Mouse (Mus musculus) lung, adult 2 months (tissue): ENCODE results near the gene Rora. TPM values are rescaled to one million over a fixed set of nuclear protein-coding genes. Genes with fewer than 3 reads are reported as not detected.

Experiments
- DNase-seq: peaks from one replicate; pipeline ENCODE4 v3.0.0; 2022
- H3K4me1 ChIP-seq: fragments of 200-500 bp; 2 replicates; pipeline ENCODE4 v1.6.1; 2011; ENCODE audit warnings: low read length; ENCODE audit not compliant: control insufficient read depth, insufficient read depth
- H3K4me3 ChIP-seq: fragments of 200-500 bp; replicated peaks from 2 replicates; pipeline ENCODE3; 2011; ENCODE audit warnings: low read depth, mild to moderate bottlenecking, control low read depth, low read length; ENCODE audit errors: extremely low read depth
- CTCF ChIP-seq: fragments of 200-500 bp; IDR thresholded peaks from 2 replicates; pipeline ENCODE4 v1.5.1; 2011; ENCODE audit warnings: mild to moderate bottlenecking, low read length, control low read depth; ENCODE audit not compliant: insufficient read depth
- POLR2A ChIP-seq: fragments of 200-500 bp; IDR thresholded peaks from 2 replicates; pipeline ENCODE4 v1.6.1; 2011; ENCODE audit warnings: low read depth, mild to moderate bottlenecking, control low read depth, low read length, borderline replicate concordance; ENCODE audit errors: extremely low read depth
- WGBS: fragments of 180-500 bp; shearing (Covaris S2); methylation state at CpG from one replicate; pipeline ENCODE4 v1.1.7; 2018; 5-methylcytosine and 5-hydroxymethylcytosine counted together
- polyA plus RNA-seq: library from polyadenylated mRNA; depleted of rRNA; stranded (reverse); fragments of >200 nt; gene quantifications from 2 replicates; pipeline ENCODE4 v1.2.3, GENCODE M21; 2012

Rora gene
- polyA plus RNA-seq, 1 experiment = 17.8 TPM

- Histone ChIP-seq H3K4me3 (no peak overlapping the region), H3K4me1 (no peaks in the 10 kb centered on the region)
- WGBS = 81% methylated on average over 5 of the region's 5 CpGs
- TF ChIP-seq POLR2A = no peak
- no peak for TF ChIP-seq CTCF
- DNase-seq = no peak
These were observed 82.3 kb downstream of the Rora start for GRCm38 (mm10) chr9:68735886-68736285.

- no peak for DNase-seq
- WGBS = 93% methylated on average over 9 of the region's 9 CpGs
- Histone ChIP-seq H3K4me1 (no peaks in the 10 kb centered on the region), H3K4me3 (no peak overlapping the region)
- TF ChIP-seq CTCF = no peak
- TF ChIP-seq POLR2A = no peak
These were observed 83.7 kb downstream of the Rora start for GRCm38 (mm10) chr9:68737197-68737736.

- TF ChIP-seq POLR2A = no peak
- no peak for TF ChIP-seq CTCF
- 84% methylated on average over 11 of the region's 11 CpGs for WGBS
- H3K4me3 ChIP-seq = no peak overlapping the region
- H3K4me1 ChIP-seq = no peaks in the 10 kb centered on the region
- DNase-seq = no peak
These were observed 92.5 kb downstream of the Rora start for GRCm38 (mm10) chr9:68745931-68746646.

GRCm38 (mm10) chr9:68756976-68757375 is 103.4 kb downstream of the Rora start:
- H3K4me3 ChIP-seq = no peak overlapping the region
- 35% methylated on average over 2 of the region's 2 CpGs for WGBS
- peak; percentile 8 for DNase-seq
- TF ChIP-seq CTCF (no peak), POLR2A (no peak)
- H3K4me1 ChIP-seq = no peaks in the 10 kb centered on the region; the same call in 1 of the 2 replicates

- no peak for TF ChIP-seq POLR2A
- 0 out of 2 replicates have a peak, but pooled peaks have one; percentile 14 for TF ChIP-seq CTCF
- no peaks in the 10 kb centered on the region; the same call in 1 of the 2 replicates for H3K4me1 ChIP-seq
- WGBS = 80% methylated on average over 8 of the region's 8 CpGs
- H3K4me3 ChIP-seq = no peak overlapping the region
- DNase-seq = no peak
These were observed 105.7 kb downstream of the Rora start for GRCm38 (mm10) chr9:68759324-68759723.

GRCm38 (mm10) chr9:68760329-68760728 is 106.7 kb downstream of the Rora start:
- WGBS = 84% methylated on average over 4 of the region's 4 CpGs
- H3K4me1 ChIP-seq = no peaks in the 10 kb centered on the region; the same call in 1 of the 2 replicates
- TF ChIP-seq POLR2A (no peak), CTCF (no peak)
- H3K4me3 ChIP-seq = no peak overlapping the region
- DNase-seq = no peak

GRCm38 (mm10) chr9:68760876-68761275 is 107.3 kb downstream of the Rora start:
- H3K4me3 ChIP-seq = no peak overlapping the region
- DNase-seq = no peak
- 83% methylated on average over 3 of the region's 3 CpGs for WGBS
- H3K4me1 ChIP-seq = no peaks in the 10 kb centered on the region; the same call in 1 of the 2 replicates
- TF ChIP-seq POLR2A = no peak
- TF ChIP-seq CTCF = no peak

GRCm38 (mm10) chr9:68761672-68762071 is 108.1 kb downstream of the Rora start:
- Histone ChIP-seq H3K4me1 (no peaks in the 10 kb centered on the region; the same call in 1 of the 2 replicates), H3K4me3 (no peak overlapping the region)
- no peak for DNase-seq
- TF ChIP-seq POLR2A = no peak
- no peak for TF ChIP-seq CTCF
- WGBS = 57% methylated on average over 7 of the region's 7 CpGs

- TF ChIP-seq POLR2A = no peak
- no peak for TF ChIP-seq CTCF
- H3K4me3 ChIP-seq = no peak overlapping the region
- WGBS = 67% methylated on average over 1 of the region's 1 CpGs
- no peak for DNase-seq
- H3K4me1 ChIP-seq = no peaks in the 10 kb centered on the region; the same call in 1 of the 2 replicates
These were observed 112.0 kb downstream of the Rora start for GRCm38 (mm10) chr9:68765595-68765994.

GRCm38 (mm10) chr9:68769638-68770037 is 116.1 kb downstream of the Rora start:
- no peak overlapping the region for H3K4me3 ChIP-seq
- 30% methylated on average over 1 of the region's 1 CpGs for WGBS
- H3K4me1 ChIP-seq = no peaks in the 10 kb centered on the region; the same call in 1 of the 2 replicates
- TF ChIP-seq CTCF = no peak
- no peak for TF ChIP-seq POLR2A
- no peak for DNase-seq
